Mouse (Mus musculus) stomach, embryonic 16.5 days (tissue): ENCODE results near the gene Mtr. TPM values are rescaled to one million over a fixed set of nuclear protein-coding genes. Genes with fewer than 3 reads are reported as not detected.

Experiments used
- ATAC-seq: fragments of 200-750 bp; cut with Nextera tagmentation; 2 replicates; pipeline ENCODE4 v1.8.0; 2017; ENCODE audit warnings: moderate number of reproducible peaks, moderate TSS enrichment; ENCODE audit not compliant: insufficient read depth, low FRiP score
- H3K27ac ChIP-seq: fragments of 300-500 bp; sonication (generic); 2 replicates; pipeline ENCODE4 v1.5.1; 2014; ENCODE audit warnings: low read length
- H3K27me3 ChIP-seq: fragments of 300-500 bp; sonication (generic); 2 replicates; pipeline ENCODE4 v1.6.1; 2014; ENCODE audit warnings: low read length, control low read depth, mixed read lengths; ENCODE audit not compliant: control insufficient read depth, insufficient read depth
- H3K36me3 ChIP-seq: fragments of 300-500 bp; sonication (generic); 2 replicates; pipeline ENCODE4 v1.6.1; 2014; ENCODE audit warnings: low read length; ENCODE audit not compliant: control insufficient read depth, insufficient read depth
- H3K4me1 ChIP-seq: fragments of 300-500 bp; sonication (generic); 2 replicates; pipeline ENCODE4 v1.6.1; 2014; ENCODE audit warnings: low read length, control low read depth, mixed read lengths; ENCODE audit not compliant: control insufficient read depth, insufficient read depth
- H3K4me2 ChIP-seq: fragments of 300-500 bp; sonication (generic); 2 replicates; pipeline ENCODE4 v1.6.1; 2014; ENCODE audit warnings: low read depth, low read length, mixed read lengths
- H3K4me3 ChIP-seq: fragments of 300-500 bp; sonication (generic); replicated peaks from 2 replicates; pipeline ENCODE4 v1.5.1; 2014; ENCODE audit warnings: mild to moderate bottlenecking, low read length
- H3K9ac ChIP-seq: fragments of 300-500 bp; sonication (generic); 2 replicates; pipeline ENCODE4 v1.6.1; 2014; ENCODE audit warnings: low read length
- H3K9me3 ChIP-seq: fragments of 300-500 bp; sonication (generic); replicated peaks from 2 replicates; pipeline ENCODE4 v1.6.1; 2016; ENCODE audit warnings: low read length, control low read depth; ENCODE audit not compliant: control insufficient read depth
- WGBS: fragments of 180-500 bp; shearing (Covaris S2); extraction: QIAGEN DNeasy Blood & Tissue Kit; methylation state at CpG from one replicate; pipeline ENCODE4 v1.1.7; 2014; 5-methylcytosine and 5-hydroxymethylcytosine counted together
- polyA plus RNA-seq: library from polyadenylated mRNA; unstranded; fragments of >200 nt; fragmentation: Nextera tagmentation; extraction: Ambion mirVana; gene quantifications from 2 replicates; pipeline ENCODE4 v1.2.1, GENCODE M21; 2015

The Mtr gene
- polyA plus RNA-seq, 1 experiment from 2014 or later = 10.7 TPM

DNA sequence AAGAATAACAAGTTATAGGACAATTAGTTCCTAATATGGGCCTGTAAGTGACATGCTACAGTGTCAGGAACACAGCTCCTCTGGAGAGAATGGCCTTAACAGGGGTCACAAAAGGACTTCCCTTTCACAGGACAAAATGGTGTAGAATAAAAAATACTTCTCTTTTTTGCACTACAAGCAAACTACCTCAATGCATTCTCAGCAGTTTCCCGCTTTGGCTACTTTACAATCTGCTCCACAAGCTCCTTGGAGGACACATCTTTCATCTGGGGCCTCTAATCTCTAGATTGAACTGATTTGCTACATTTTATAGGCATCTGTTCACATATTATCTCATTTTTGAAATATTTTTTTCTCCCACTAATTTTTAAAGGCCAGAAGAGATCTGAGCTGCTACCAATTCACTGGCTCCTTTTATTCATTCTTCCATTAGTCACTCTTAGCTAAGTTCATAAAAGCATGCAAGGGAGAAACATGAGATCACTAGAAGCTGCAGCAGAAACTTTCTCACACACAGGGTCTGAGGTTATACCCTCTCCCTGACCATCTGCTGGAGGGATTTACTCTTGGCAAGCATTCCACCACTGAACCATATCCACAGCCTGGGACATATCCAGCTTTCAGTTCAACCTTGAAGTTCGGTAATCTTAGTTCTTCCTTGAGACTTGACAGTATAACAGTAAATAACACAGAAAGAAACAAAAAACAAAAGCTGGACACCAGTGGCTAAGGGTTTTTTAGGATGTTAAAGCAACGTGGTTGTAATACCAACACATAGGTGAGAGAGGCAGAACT, 1.8 kb downstream of the Mtr start:
- Histone ChIP-seq H3K9ac (no peak overlapping the region), H3K27me3 (no peaks in the 10 kb centered on the region), H3K4me3 (peak overlapping the region; percentile 60), H3K4me1 (peaks cover 9% of the 10 kb centered on the region; the same call in 1 of the 2 replicates), H3K36me3 (no peaks in the 10 kb centered on the region), H3K4me2 (peak overlapping the region; percentile 80), H3K27ac (no peak overlapping the region), H3K9me3 (no peaks in the 10 kb centered on the region)
- no peak for ATAC-seq
- 59% methylated on average over 3 of the region's 3 CpGs for WGBS

DNA sequence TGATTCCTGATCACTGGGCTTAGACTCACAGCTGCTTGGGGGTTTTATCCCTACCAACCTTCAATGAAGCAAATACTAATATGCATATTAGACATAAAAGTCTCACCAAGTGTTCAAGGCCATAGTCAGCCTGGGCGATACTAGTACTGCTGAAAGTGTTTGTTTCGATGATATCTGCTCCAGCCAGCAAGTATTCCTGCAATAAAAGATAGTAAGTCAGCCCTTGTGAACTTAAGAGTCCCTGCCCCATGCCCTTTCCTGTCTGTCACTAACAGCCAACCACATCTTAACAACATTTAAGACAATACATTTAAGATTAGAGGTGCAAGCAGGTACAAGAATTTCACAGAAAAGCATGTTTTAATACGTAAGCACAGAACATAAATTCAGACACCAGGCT, 7.4 kb downstream of the Mtr start:
- Histone ChIP-seq H3K27me3 (no peaks in the 10 kb centered on the region), H3K9ac (no peak overlapping the region), H3K4me2 (no peak overlapping the region), H3K36me3 (peaks cover 4% of the 10 kb centered on the region; the same call in 1 of the 2 replicates), H3K4me3 (no peak overlapping the region), H3K4me1 (no peaks in the 10 kb centered on the region; the same call in 1 of the 2 replicates), H3K27ac (no peak overlapping the region), H3K9me3 (no peaks in the 10 kb centered on the region)
- WGBS = 90% methylated on average over 3 of the region's 3 CpGs
- no peak for ATAC-seq

DNA sequence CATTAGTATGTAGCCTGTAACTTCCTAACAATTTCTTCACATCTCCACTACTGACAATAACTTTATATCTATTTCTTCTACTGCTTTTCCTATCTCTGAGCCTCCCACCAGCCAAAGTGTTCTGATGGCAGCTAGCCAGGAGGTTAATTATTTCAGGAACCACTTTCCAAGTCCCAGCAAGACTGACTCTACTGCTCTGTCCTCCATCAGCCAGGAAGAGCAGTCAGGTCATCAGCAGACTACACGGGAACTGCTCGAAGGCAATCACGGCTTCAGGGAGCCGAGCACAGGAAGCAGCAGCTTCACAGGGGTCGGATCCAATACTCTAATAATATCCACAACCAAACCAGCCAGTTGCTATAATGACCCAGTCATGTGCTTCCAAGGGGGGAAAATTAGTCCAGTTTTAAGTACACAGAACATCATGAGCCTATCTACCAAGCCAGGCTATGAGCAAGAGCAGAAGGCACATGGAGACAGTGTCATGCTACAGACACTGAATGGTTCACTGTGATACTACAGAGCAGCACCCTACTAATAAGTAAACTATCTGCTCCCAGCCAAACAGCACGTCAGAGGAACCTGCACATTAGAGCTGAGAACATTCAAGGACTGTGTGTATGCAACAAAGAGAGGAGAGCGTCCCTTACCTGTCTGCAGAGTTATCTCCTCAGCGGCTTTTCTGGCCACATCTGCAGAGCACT, 8.6 kb downstream of the Mtr start:
- H3K4me3 ChIP-seq = no peak overlapping the region
- no peaks in the 10 kb centered on the region for H3K9me3 ChIP-seq
- H3K27ac ChIP-seq = no peak overlapping the region
- 73% methylated on average over 8 of the region's 8 CpGs for WGBS
- ATAC-seq = no peak
- peaks cover 4% of the 10 kb centered on the region; the same call in 1 of the 2 replicates for H3K36me3 ChIP-seq
- no peaks in the 10 kb centered on the region for H3K4me1 ChIP-seq
- no peak overlapping the region for H3K9ac ChIP-seq
- no peaks in the 10 kb centered on the region for H3K27me3 ChIP-seq
- H3K4me2 ChIP-seq = no peak overlapping the region

DNA sequence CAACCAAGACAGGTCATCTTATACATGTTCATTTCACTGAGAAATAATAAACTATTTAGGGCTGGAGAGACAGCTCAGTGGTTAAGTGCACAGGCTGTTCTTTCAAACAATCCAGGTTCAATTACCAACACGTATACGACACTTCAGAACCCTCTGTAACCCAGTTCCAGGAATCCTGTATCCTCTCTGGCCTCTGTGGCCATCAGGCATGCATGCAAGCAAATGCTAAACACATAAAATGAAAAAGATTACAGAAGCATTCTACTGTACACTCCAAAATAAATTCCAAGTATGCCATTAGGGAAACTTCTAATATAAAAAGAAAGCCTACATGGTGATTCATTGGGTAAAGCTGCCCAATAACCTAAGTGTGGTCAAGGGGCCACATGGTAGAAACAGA, 12.0 kb downstream of the Mtr start:
- Histone ChIP-seq H3K9ac (no peak overlapping the region), H3K27me3 (no peaks in the 10 kb centered on the region), H3K4me3 (no peak overlapping the region), H3K27ac (no peak overlapping the region), H3K9me3 (no peaks in the 10 kb centered on the region), H3K4me1 (no peaks in the 10 kb centered on the region), H3K4me2 (no peak overlapping the region), H3K36me3 (peaks cover 12% of the 10 kb centered on the region)
- no peak for ATAC-seq
- WGBS = 97% methylated on average over 2 of the region's 2 CpGs

DNA sequence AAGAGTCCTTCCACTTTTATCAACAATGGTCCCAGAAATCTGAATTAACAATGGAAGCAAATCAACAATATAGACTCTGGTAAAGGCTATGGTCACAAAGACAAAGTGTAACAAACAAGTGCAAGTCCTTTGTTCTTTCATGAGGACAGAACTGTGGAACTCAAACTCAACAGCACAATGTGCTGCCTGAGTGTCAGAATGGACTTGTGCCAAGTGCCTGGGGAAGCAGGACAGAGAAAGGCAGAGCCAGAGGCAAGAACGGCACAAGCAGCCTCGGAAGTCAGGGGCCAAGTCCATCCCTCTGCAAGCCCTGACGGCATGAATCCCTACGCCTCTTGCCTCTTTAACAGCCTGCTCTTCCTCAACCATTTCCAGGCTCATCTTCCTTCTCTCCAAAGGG, 13.9 kb downstream of the Mtr start:
- Histone ChIP-seq H3K9ac (no peak overlapping the region), H3K4me3 (no peak overlapping the region), H3K4me2 (no peak overlapping the region), H3K9me3 (no peaks in the 10 kb centered on the region), H3K27ac (no peak overlapping the region), H3K27me3 (no peaks in the 10 kb centered on the region), H3K4me1 (no peaks in the 10 kb centered on the region), H3K36me3 (peaks cover 9% of the 10 kb centered on the region)
- 91% methylated on average over 4 of the region's 4 CpGs for WGBS
- ATAC-seq = no peak

DNA sequence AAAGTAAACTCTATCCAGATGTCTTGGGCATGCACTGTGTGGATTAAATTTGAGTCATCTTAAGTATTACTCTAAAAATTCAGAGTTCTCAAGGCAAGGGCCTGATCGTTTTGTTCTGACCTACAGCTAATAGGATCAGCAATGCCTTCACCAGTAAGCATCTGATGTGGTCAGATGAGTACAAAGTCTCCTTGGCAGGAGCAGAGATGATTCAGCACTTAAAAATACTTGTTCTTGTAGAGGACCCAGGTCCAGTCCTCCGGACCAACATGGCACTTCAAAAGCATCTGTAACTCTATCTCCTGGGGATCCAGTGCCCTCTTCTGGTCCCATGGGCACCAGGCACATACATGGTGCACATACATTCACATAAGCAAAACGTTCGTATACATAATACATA, 25.8 kb downstream of the Mtr start:
- Histone ChIP-seq H3K4me1 (no peaks in the 10 kb centered on the region), H3K4me3 (no peak overlapping the region), H3K27me3 (no peaks in the 10 kb centered on the region), H3K27ac (no peak overlapping the region), H3K4me2 (no peak overlapping the region), H3K9me3 (no peaks in the 10 kb centered on the region), H3K9ac (no peak overlapping the region), H3K36me3 (0 out of 2 replicates have a peak, but pooled peaks cover 7% of the 10 kb centered on the region)
- WGBS = 88% methylated on average over 4 of the region's 4 CpGs
- no peak for ATAC-seq

DNA sequence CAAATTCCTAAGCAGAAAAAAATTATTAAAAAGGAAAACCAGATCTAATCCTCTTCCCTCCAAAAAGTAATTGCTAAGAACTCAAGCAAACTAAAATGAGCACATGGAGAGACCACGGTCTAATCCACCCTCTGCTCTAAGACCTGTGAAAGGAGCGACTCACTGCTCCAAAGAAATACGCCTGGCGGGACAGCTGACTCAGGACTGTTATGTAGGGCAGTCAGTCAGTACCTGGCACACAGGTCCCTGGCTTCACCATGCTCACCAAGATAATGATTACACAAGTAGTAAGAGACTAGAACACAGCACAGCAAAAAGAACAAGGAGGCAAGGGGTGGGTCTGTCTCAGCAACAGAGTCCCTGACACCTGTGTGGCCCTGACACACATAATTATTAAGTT, 29.7 kb downstream of the Mtr start:
- ATAC-seq = no peak
- Histone ChIP-seq H3K4me3 (no peak overlapping the region), H3K4me2 (no peak overlapping the region), H3K27ac (no peak overlapping the region), H3K9ac (no peak overlapping the region), H3K27me3 (no peaks in the 10 kb centered on the region), H3K9me3 (no peaks in the 10 kb centered on the region), H3K36me3 (peaks cover 10% of the 10 kb centered on the region; the same call in 1 of the 2 replicates), H3K4me1 (no peaks in the 10 kb centered on the region)
- WGBS = 77% methylated on average over 4 of the region's 4 CpGs

DNA sequence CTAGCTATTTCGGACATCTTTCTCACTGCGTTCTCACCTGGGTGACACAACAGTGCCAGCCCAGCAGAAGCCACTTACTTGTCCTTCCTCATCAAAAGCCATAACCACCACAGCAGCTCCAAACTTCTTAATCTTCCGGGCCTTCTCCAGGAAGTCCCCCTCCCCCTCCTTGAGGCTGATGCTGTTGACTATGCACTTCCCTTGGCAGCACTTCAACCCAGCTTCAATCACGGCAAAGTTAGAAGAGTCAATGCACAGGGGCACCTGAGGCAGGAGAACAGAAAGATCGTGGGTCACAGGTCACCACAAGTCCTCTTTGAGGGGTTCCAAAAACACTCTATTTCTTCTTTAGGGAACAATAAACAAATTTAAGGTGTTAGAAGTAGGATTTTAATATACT, 30.3 kb downstream of the Mtr start:
- H3K27ac ChIP-seq = no peak overlapping the region

DNA sequence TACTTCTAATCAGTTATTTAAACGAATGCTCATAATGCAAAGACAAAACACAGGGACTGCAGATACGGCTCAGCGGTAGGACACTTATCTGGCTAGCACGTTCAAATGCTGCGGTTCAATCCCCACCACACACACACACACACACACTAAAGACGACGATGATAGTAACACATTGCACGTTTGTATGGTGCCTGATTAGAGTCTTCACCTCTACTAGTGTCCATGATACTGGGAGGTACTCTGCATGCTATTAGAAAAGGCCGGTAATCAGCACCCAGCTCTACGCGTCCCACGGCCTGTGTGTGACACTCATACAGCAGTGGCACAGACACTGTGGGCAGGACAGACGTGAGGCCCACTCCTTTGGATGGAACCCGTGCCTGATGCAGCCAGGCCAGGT, 39.3 kb downstream of the Mtr start:
- H3K36me3 ChIP-seq = 0 out of 2 replicates have a peak, but pooled peaks cover 3% of the 10 kb centered on the region
- H3K4me2 ChIP-seq = no peak overlapping the region
- WGBS = 90% methylated on average over 14 of the region's 14 CpGs
- no peaks in the 10 kb centered on the region for H3K4me1 ChIP-seq
- no peaks in the 10 kb centered on the region for H3K27me3 ChIP-seq
- H3K4me3 ChIP-seq = no peak overlapping the region
- no peaks in the 10 kb centered on the region for H3K9me3 ChIP-seq
- no peak overlapping the region for H3K9ac ChIP-seq
- ATAC-seq = no peak
- H3K27ac ChIP-seq = no peak overlapping the region

More for the DNA sequence above, 30.3 kb downstream of the Mtr start:
- Histone ChIP-seq H3K27me3 (no peaks in the 10 kb centered on the region), H3K9me3 (no peaks in the 10 kb centered on the region), H3K36me3 (peaks cover 8% of the 10 kb centered on the region; the same call in 1 of the 2 replicates), H3K4me2 (no peak overlapping the region), H3K4me3 (no peak overlapping the region), H3K9ac (no peak overlapping the region), H3K4me1 (no peaks in the 10 kb centered on the region)
- ATAC-seq = no peak
- WGBS = 72% methylated on average over 5 of the region's 5 CpGs
